Mouse (Mus musculus) neural tube, embryonic 11.5 days (tissue): ENCODE results near the gene Sufu. TPM values are rescaled to one million over a fixed set of nuclear protein-coding genes. Genes with fewer than 3 reads are reported as not detected.

Source experiments
- ATAC-seq: fragments of 200-750 bp; cut with Nextera tagmentation; 2 replicates; pipeline ENCODE4 v1.8.0; 2017; ENCODE audit warnings: moderate number of reproducible peaks, mild to moderate bottlenecking, moderate TSS enrichment, moderate library complexity; ENCODE audit not compliant: insufficient read depth, low FRiP score, low TSS enrichment
- DNase-seq: peaks from one replicate; pipeline ENCODE4 v3.0.0-alpha.2; 2015; ENCODE audit warnings: low spot score
- H3K27ac ChIP-seq: fragments of 300-500 bp; sonication (generic); 2 replicates; pipeline ENCODE4 v1.5.1; 2014; ENCODE audit warnings: low read depth, mild to moderate bottlenecking, low read length
- H3K27me3 ChIP-seq: fragments of 300-500 bp; sonication (generic); 2 replicates; pipeline ENCODE4 v1.6.1; 2014; ENCODE audit warnings: mild to moderate bottlenecking, low read length, mixed read lengths; ENCODE audit not compliant: control insufficient read depth, insufficient read depth
- H3K36me3 ChIP-seq: fragments of 300-500 bp; sonication (generic); 2 replicates; pipeline ENCODE4 v1.6.1; 2014; ENCODE audit warnings: mild to moderate bottlenecking, low read length, moderate library complexity, mixed read lengths; ENCODE audit not compliant: control insufficient read depth, insufficient read depth
- H3K4me1 ChIP-seq: fragments of 300-500 bp; sonication (generic); 2 replicates; pipeline ENCODE4 v1.6.1; 2014; ENCODE audit warnings: low read length, mixed read lengths; ENCODE audit not compliant: control insufficient read depth, insufficient read depth
- H3K4me2 ChIP-seq: fragments of 300-500 bp; sonication (generic); 2 replicates; pipeline ENCODE4 v1.6.1; 2014; ENCODE audit warnings: low read depth, mild to moderate bottlenecking, moderate library complexity
- H3K4me3 ChIP-seq: fragments of 300-500 bp; sonication (generic); 2 replicates; pipeline ENCODE4 v1.5.1; 2014; ENCODE audit warnings: low read depth, low read length
- H3K9ac ChIP-seq: fragments of 300-500 bp; sonication (generic); 2 replicates; pipeline ENCODE4 v1.6.1; 2014; ENCODE audit warnings: mild to moderate bottlenecking, low read length
- H3K9me3 ChIP-seq: fragments of 300-500 bp; sonication (generic); 2 replicates; pipeline ENCODE4 v1.6.1; 2016; ENCODE audit warnings: low read length; ENCODE audit not compliant: control insufficient read depth
- WGBS: fragments of 180-500 bp; shearing (Covaris S2); extraction: QIAGEN DNeasy Blood & Tissue Kit; methylation state at CpG from one replicate; pipeline ENCODE4 v1.1.7; 2014; 5-methylcytosine and 5-hydroxymethylcytosine counted together
- polyA plus RNA-seq: library from polyadenylated mRNA; unstranded; fragments of >200 nt; fragmentation: Nextera tagmentation; extraction: Ambion mirVana; gene quantifications from 2 replicates; pipeline ENCODE4 v1.2.1, GENCODE M21; 2014

Sufu gene
- polyA plus RNA-seq, 1 experiment from 2014 or later, result 44.1 TPM

DNA sequence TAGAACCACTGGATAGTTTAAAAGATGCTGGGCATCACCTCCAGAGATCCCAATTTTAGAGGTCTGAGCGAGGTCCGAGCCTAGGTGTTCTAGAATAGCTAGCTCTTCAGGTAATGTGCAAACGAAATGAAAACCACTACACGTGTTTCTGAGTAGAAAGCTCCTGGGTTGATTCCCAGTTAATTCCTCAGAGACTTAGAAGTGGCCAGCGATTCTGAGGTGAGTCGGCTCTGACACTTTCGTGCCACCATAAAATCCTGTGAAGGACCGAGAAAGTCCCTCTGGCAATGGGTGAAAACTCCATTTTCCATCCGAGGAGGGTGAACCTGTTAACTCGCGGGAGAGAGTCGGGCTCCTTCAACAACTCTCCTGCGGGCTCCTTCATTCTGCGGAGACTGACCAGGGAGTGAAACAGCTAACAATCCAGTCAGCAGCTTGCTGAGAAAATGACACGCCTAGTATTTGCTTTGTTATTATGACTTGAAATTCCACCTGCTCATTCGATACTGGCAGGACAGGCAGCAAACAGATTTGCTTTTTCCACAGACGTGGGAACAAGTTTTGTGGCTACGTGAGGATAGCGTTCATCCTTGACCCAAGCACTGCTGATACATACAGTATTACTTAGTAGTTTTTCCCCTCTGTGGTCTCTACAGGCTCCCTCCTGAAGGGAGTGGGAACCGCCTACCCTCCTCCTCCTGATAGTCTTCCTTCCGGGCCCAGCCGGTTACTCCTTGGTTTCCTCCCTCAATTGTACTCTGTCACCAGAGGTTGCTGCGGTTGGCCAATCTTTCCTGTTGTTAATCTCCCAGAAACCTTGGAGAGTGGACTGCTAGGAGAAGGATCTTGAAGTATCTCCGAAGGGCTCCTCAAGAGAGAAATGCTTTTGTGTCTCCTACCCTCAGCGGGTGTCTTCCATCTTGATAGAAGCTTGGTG lies 39.1 kb upstream of the Sufu start:
- H3K27ac ChIP-seq, result no peak overlapping the region
- H3K36me3 ChIP-seq, result no peaks in the 10 kb centered on the region
- 15% methylated on average over 25 of the region's 25 CpGs for WGBS
- no peak for ATAC-seq
- no peak for DNase-seq
- peak overlapping the region; percentile 72 for H3K4me2 ChIP-seq
- H3K27me3 ChIP-seq, result peaks cover 10% of the 10 kb centered on the region
- peak overlapping the region; percentile 61 for H3K9ac ChIP-seq
- H3K4me1 ChIP-seq, result no peaks in the 10 kb centered on the region
- H3K4me3 ChIP-seq, result peak overlapping the region; percentile 44
- no peaks in the 10 kb centered on the region for H3K9me3 ChIP-seq

DNA sequence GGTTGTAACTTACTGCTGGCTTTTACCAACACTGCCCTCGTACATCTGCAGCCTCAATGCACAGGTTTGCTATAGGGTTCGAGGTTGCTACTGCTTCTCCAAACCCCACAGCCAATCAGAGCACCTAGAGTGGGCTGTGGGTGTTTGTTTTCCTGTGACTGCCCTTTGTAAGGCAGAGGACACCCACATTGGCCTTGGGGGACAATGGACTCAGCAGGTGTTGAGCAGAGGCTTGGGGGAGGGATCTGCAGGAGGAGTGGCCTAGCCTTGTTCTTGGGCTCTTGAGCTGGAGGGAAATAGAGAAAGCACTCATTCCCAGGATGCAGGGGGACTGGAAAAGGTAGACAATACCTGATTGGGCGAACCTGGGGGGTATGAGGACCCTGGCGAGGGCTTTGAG lies 38.3 kb upstream of the Sufu start:
- ATAC-seq, result no peak

DNA sequence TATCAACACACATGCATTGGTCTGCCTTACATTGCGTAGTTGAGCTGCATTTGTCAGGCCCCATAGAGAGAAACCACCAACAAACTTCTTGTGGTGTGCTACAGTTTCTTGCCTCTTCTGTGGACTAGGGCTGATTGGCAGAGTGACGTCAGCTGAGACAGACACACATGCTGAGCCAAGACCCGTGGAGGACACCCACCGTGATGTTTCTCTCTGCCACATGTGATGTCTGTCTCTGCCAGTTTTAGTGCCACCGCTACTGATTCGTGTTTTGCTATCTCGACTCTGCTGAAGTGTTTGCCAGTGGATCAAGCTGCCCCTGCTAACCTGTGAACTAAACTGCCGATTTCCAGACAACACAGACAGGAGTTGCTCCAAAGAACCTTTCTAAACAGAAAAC lies 34.6 kb upstream of the Sufu start:
- ATAC-seq (no peak), DNase-seq (no peak)
- Histone ChIP-seq H3K4me2 (no peak overlapping the region), H3K4me1 (no peaks in the 10 kb centered on the region), H3K36me3 (no peaks in the 10 kb centered on the region), H3K27me3 (peaks cover 10% of the 10 kb centered on the region), H3K9me3 (no peaks in the 10 kb centered on the region), H3K9ac (no peak overlapping the region), H3K27ac (no peak overlapping the region), H3K4me3 (no peak overlapping the region)
- WGBS, result 91% methylated on average over 8 of the region's 8 CpGs

More for the DNA sequence above, 38.3 kb upstream of the Sufu start:
- DNase-seq, result no peak
- peaks cover 10% of the 10 kb centered on the region for H3K27me3 ChIP-seq
- H3K4me3 ChIP-seq, result no peak overlapping the region
- no peak overlapping the region for H3K4me2 ChIP-seq
- no peaks in the 10 kb centered on the region for H3K36me3 ChIP-seq
- H3K4me1 ChIP-seq, result no peaks in the 10 kb centered on the region
- no peak overlapping the region for H3K27ac ChIP-seq
- 63% methylated on average over 4 of the region's 4 CpGs for WGBS
- H3K9ac ChIP-seq, result no peak overlapping the region
- no peaks in the 10 kb centered on the region for H3K9me3 ChIP-seq

DNA sequence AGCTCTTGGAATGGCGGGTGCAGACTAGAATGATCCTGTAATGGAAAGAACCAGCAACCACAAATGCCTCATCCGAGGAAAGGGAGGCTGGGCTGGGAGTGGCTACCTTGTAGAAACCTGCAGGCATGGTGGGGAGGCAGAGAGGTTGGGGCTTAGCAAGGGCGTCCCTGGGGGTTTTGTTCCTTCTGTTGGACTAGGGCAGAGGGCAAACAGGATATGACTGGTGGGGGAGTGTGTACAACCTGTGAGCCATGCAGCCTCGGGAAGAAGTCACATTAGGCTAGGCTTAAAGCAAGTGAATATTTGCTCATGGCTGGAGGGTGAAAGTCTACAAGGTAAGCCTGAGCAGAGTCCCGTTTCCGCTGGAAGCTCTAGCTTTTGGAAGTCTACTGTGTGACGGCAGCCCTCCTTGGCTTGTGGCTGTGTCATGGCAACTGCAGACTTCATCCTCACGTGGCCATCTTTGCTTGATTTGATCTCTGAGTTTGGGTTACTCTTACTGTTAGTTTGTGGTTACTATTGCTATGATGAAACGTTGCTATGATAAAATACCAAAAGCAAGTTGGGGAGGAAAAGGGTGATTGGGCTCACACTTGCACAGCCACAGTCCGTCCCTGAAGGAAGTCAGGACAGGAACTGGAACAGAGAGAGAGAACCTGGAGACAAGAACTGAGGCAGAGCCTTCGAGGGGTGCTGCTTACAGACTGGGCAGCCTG lies 33.2 kb upstream of the Sufu start:
- ATAC-seq (no peak), DNase-seq (no peak)
- WGBS, result 87% methylated on average over 11 of the region's 11 CpGs
- Histone ChIP-seq H3K9me3 (no peaks in the 10 kb centered on the region), H3K4me1 (no peaks in the 10 kb centered on the region), H3K36me3 (no peaks in the 10 kb centered on the region), H3K27me3 (peaks cover 1% of the 10 kb centered on the region; the same call in 1 of the 2 replicates), H3K4me3 (no peak overlapping the region), H3K4me2 (no peak overlapping the region), H3K27ac (no peak overlapping the region), H3K9ac (no peak overlapping the region)

DNA sequence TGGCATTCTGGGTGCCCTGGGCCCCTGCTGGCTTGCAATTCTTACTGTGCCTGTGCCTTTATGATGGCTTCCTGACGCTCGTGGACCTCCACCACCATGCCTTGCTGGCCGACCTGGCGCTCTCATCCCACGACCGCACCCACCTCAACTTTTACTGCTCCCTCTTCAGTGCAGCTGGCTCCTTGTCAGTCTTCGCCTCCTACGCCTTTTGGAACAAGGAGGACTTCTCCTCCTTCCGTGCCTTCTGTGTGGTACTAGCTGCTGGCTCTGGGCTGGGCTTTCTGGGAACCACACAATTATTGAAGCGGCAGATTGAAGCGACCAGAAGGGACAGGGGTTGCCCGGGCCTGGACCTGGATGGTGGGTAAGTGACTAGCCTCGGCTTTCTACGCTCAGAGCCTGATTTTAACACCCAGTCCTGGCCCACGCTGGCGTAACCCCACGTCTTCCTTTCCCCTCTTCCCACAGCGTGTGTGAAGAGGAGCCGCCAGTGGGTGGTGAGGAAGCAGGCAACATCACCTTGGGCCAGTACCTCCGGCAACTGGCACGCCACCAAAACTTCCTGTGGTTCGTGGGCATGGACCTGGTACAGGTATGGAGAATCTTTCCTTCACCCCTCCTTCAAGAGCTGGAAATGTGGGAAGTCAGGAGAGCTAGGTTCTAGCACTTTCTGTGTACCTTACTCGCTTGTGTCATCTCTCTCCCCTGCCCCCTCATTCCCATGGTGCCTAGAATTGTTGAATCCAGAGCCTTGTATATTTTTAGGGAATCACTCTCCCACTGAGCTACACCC lies 28.7 kb upstream of the Sufu start:
- DNase-seq (no peak), ATAC-seq (no peak)
- H3K9ac ChIP-seq, result no peak overlapping the region
- no peaks in the 10 kb centered on the region for H3K36me3 ChIP-seq
- H3K27ac ChIP-seq, result no peak overlapping the region
- H3K4me1 ChIP-seq, result no peaks in the 10 kb centered on the region
- no peaks in the 10 kb centered on the region for H3K9me3 ChIP-seq
- 87% methylated on average over 22 of the region's 23 CpGs for WGBS
- H3K4me3 ChIP-seq, result no peak overlapping the region
- H3K4me2 ChIP-seq, result no peak overlapping the region
- no peaks in the 10 kb centered on the region for H3K27me3 ChIP-seq

DNA sequence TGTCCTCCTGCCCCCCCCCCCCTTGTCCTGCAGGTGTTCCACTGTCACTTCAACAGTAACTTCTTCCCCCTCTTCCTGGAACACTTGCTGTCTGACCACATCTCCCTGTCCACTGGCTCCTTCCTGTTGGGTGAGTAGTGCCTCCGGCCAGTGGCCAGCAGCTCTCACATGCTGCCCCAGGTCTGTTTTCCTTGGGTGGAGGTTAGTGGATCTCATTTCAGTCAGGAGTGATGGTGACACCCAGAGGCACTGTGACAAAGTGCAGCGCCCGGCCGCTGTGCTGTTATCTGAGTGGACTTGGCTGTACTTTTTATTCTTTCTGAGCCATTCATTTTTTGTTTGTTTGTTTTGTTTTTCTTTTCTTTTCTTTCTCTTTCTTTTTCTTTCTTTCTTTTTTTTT lies 27.5 kb upstream of the Sufu start:
- Histone ChIP-seq H3K9me3 (no peaks in the 10 kb centered on the region), H3K27ac (no peak overlapping the region), H3K36me3 (no peaks in the 10 kb centered on the region), H3K4me1 (no peaks in the 10 kb centered on the region), H3K27me3 (no peaks in the 10 kb centered on the region), H3K9ac (no peak overlapping the region), H3K4me2 (no peak overlapping the region), H3K4me3 (no peak overlapping the region)
- DNase-seq, result peak; percentile 37
- 35% methylated on average over 4 of the region's 4 CpGs for WGBS
- ATAC-seq, result no peak

DNA sequence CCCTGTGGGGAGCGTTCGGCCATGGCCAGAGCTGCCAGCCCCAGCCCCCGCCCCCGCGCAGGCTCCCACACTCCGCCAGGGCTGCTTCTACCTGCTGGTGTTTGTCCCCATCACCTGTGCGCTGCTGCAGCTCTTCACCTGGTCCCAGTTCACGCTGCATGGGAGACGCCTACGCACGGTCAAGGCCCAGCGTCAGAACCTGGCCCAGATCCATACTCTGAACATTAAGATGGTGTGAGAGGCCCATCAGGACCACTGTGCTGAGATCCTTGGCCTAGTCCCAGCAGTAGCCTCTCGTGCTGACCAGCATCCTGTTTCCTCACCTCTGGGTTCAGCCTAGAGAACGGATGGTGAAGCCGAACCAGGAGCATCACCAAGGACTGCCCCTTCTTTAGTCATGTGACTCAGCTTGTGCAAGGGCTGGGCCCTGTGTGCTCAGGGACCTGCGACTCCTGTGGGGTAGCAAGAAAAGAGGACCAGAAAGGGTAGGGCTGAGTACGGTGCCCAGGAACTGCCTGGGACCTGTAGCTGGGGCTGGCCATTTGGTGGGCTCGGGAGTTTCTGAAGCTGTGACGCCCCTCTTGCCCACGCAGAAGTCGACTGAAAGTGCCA lies 22.1 kb upstream of the Sufu start:
- 50% methylated on average over 21 of the region's 21 CpGs for WGBS
- no peak overlapping the region for H3K4me3 ChIP-seq
- ATAC-seq, result no peak
- no peak for DNase-seq
- H3K9ac ChIP-seq, result no peak overlapping the region
- H3K27me3 ChIP-seq, result no peaks in the 10 kb centered on the region
- H3K36me3 ChIP-seq, result peaks cover 6% of the 10 kb centered on the region
- H3K9me3 ChIP-seq, result no peaks in the 10 kb centered on the region
- H3K4me2 ChIP-seq, result no peak overlapping the region
- no peaks in the 10 kb centered on the region for H3K4me1 ChIP-seq
- H3K27ac ChIP-seq, result no peak overlapping the region

DNA sequence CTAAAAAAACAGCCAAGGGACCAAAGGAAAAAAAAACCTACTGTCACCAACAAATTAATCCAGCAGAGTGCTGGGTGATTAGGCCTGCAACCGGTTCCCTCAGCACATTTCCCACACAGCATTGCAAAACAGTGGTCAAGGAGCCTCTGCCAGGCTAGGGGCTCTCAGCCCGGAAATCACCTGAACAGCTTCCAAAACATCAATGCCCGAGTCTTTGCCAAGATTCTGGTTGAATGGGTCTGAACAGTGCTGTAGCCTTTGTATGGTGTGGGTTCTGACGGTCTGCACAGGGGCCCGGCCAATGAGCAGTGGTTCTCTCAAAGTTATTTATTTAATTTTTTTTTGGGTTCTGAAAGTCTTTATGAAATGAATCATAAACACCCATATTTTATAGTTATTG lies 21.2 kb upstream of the Sufu start:
- H3K4me1 ChIP-seq, result no peaks in the 10 kb centered on the region
- no peak overlapping the region for H3K9ac ChIP-seq
- H3K4me2 ChIP-seq, result no peak overlapping the region
- no peak overlapping the region for H3K4me3 ChIP-seq
- no peaks in the 10 kb centered on the region for H3K9me3 ChIP-seq
- H3K27ac ChIP-seq, result no peak overlapping the region
- no peaks in the 10 kb centered on the region for H3K27me3 ChIP-seq
- H3K36me3 ChIP-seq, result peaks cover 9% of the 10 kb centered on the region
- ATAC-seq (no peak), DNase-seq (no peak)
- 76% methylated on average over 5 of the region's 5 CpGs for WGBS
